Mouse (Mus musculus) cortical plate, adult 2 months (tissue): ENCODE results near the gene Tmem262.

Source experiments
- CTCF ChIP-seq: fragments of 200-500 bp; IDR thresholded peaks from 2 replicates; pipeline ENCODE4 v1.5.1; 2011; ENCODE audit warnings: mild to moderate bottlenecking, control low read depth, low read length; ENCODE audit not compliant: insufficient read depth; ENCODE audit errors: extremely low read depth
- POLR2A ChIP-seq: fragments of 200-500 bp; IDR thresholded peaks from 2 replicates; pipeline ENCODE4 v1.6.1; 2011; ENCODE audit warnings: mild to moderate bottlenecking, low read length, control low read depth; ENCODE audit not compliant: insufficient read depth; ENCODE audit errors: extremely low read depth

DNA sequence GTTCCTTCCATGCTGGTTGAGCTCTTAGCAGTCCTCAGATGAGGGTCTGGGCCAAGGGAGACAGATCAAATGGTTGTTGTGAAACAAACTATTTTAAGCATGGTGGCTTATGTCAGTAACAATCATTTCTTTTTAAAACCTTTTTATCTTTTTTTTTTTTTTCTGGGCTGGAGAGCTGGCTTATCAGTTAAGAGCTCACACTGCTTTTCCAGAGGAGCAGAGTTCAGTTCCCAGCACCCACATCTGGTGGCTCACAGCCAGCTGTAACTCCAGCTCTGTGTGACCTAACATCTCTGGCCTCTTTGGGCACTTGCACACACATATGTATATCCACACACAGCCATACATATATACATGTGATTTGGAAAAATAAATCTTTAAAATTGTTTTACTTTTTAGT, 42.1 kb upstream of the Tmem262 start:
- TF ChIP-seq CTCF, result no peak
- no peak for TF ChIP-seq POLR2A
